Mouse (Mus musculus) heart, embryonic 13.5 days (tissue): ENCODE results near the gene Gadl1. TPM values are rescaled to one million over a fixed set of nuclear protein-coding genes. Genes with fewer than 3 reads are reported as not detected.
"Not testable (repeated sequence)": the region's sequence is repeated elsewhere in the genome, so short reads cannot be mapped to it uniquely, and the experiment has no call there.

ENCODE experiments used
- ATAC-seq: fragments of 200-750 bp; cut with Nextera tagmentation; 2 replicates; pipeline ENCODE4 v1.8.0; 2017; ENCODE audit warnings: moderate TSS enrichment; ENCODE audit not compliant: insufficient number of reproducible peaks, low FRiP score, low TSS enrichment; ENCODE audit errors: extremely low read depth
- H3K27ac ChIP-seq: fragments of 300-500 bp; sonication (generic); replicated peaks from 2 replicates; pipeline ENCODE4 v1.5.1; 2015; ENCODE audit warnings: moderate library complexity, mild to moderate bottlenecking, inconsistent platforms
- H3K27me3 ChIP-seq: fragments of 300-500 bp; sonication (generic); replicated peaks from 2 replicates; pipeline ENCODE4 v1.6.1; 2015; ENCODE audit warnings: mild to moderate bottlenecking, inconsistent platforms
- H3K36me3 ChIP-seq: fragments of 300-500 bp; sonication (generic); 2 replicates; pipeline ENCODE4 v1.6.1; 2015; ENCODE audit warnings: mild to moderate bottlenecking, inconsistent platforms
- H3K4me1 ChIP-seq: fragments of 300-500 bp; sonication (generic); 2 replicates; pipeline ENCODE4 v1.6.1; 2015; ENCODE audit warnings: inconsistent platforms
- H3K4me2 ChIP-seq: fragments of 300-500 bp; sonication (generic); 2 replicates; pipeline ENCODE4 v1.6.1; 2015; ENCODE audit warnings: inconsistent platforms, mild to moderate bottlenecking, moderate library complexity
- H3K4me3 ChIP-seq: fragments of 300-500 bp; sonication (generic); 2 replicates; pipeline ENCODE4 v1.5.1; 2015; ENCODE audit warnings: moderate library complexity, mild to moderate bottlenecking, inconsistent platforms
- H3K9ac ChIP-seq: fragments of 300-500 bp; sonication (generic); 2 replicates; pipeline ENCODE4 v1.6.1; 2015; ENCODE audit warnings: inconsistent platforms, mild to moderate bottlenecking, moderate library complexity
- H3K9me3 ChIP-seq: fragments of 300-500 bp; sonication (generic); 2 replicates; pipeline ENCODE4 v1.6.1; 2016; ENCODE audit warnings: inconsistent platforms
- WGBS: fragments of 180-500 bp; shearing (Covaris S2); methylation state at CpG from one replicate; pipeline ENCODE4 v1.1.7; 2015; ENCODE audit warnings: mixed read lengths; 5-methylcytosine and 5-hydroxymethylcytosine counted together
- polyA plus RNA-seq: library from polyadenylated mRNA; unstranded; fragments of >200 nt; fragmentation: Nextera tagmentation; extraction: Ambion mirVana; gene quantifications from 2 replicates; pipeline ENCODE4 v1.2.1, GENCODE M21; 2015

Gadl1 gene
- polyA plus RNA-seq, 1 experiment from 2014 or later = 0.48 TPM

DNA sequence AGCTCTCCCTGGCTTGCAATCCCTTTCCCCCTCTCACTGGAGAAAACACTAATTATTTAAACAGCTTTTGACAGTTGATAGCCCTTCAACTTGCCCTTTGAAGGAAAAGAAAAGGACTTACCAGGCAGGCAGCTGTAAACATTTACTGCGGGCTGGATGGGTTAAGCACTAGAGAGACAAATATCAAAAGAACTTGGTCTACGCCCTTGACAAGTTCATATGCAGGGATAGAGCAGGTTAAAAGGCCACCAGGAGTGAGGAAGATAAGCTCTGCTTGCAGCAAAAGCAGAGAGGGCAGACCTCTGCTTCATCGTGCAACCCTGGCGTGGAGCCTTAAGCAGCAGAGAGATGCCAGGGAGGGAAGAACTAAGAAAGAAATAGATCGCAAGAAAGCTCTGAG, 123.5 kb downstream of the Gadl1 start:
- no peak for ATAC-seq
- Histone ChIP-seq H3K27me3 (no peaks in the 10 kb centered on the region), H3K36me3 (no peaks in the 10 kb centered on the region)

DNA sequence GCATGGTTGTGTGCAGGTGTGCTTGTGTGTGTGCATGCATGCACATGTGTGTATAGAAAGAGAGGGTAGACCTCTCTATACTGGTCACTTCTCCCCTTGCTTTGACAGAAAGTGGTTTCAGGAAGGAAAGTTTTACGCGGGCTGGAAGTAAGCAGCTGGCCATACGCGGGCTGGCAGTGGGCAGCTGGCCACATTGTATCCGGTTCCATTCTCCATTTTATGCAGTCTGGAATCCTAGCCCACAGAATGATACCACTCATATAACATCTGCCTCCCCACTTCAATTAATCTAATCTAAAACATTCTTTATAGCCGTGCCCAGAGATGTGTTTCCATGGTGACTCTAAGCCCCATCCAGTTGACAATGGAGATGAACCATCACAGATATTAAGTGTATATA, 129.0 kb downstream of the Gadl1 start:
- H3K4me2 ChIP-seq = no peak overlapping the region
- WGBS = 75% methylated on average over 6 of the region's 6 CpGs
- ATAC-seq = no peak
- H3K9me3 ChIP-seq = no peaks in the 10 kb centered on the region
- H3K36me3 ChIP-seq = no peaks in the 10 kb centered on the region
- H3K4me3 ChIP-seq = no peak overlapping the region
- H3K27me3 ChIP-seq = no peaks in the 10 kb centered on the region
- H3K4me1 ChIP-seq = peaks cover 1% of the 10 kb centered on the region
- H3K27ac ChIP-seq = no peak overlapping the region
- H3K9ac ChIP-seq = no peak overlapping the region

More for the DNA sequence above, 123.5 kb downstream of the Gadl1 start:
- Histone ChIP-seq H3K4me3 (no peak overlapping the region), H3K27ac (no peak overlapping the region), H3K9ac (no peak overlapping the region; the same call in 1 of the 2 replicates), H3K9me3 (no peaks in the 10 kb centered on the region), H3K4me1 (peaks cover 27% of the 10 kb centered on the region), H3K4me2 (no peak overlapping the region)
- 38% methylated on average over 5 of the region's 5 CpGs for WGBS

DNA sequence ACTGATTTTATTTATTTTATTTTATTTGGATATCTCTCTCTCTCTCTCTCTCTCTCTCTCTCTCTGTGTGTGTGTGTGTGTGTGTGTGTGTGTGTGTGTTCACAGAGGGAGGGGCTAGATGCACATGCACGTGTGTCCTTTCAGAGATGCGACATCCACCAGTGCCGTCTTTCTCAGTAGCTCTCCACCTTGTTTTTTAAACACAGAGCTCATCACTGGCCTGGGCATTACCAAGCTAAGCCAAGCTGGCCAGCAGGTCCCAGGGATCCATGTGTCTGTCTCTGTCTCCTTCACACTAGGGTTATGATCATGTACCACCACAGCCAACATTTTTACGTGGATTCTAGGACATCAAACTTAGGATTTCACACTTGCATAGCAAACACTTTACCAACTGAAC, 130.7 kb downstream of the Gadl1 start:
- no peak for ATAC-seq
- H3K4me1 ChIP-seq = no peaks in the 10 kb centered on the region; the same call in 1 of the 2 replicates
- H3K27ac ChIP-seq = no peak overlapping the region
- no peaks in the 10 kb centered on the region for H3K27me3 ChIP-seq
- H3K36me3 ChIP-seq = no peaks in the 10 kb centered on the region
- no peaks in the 10 kb centered on the region for H3K9me3 ChIP-seq
- no peak overlapping the region for H3K4me2 ChIP-seq
- H3K4me3 ChIP-seq = no peak overlapping the region
- WGBS = 81% methylated on average over 4 of the region's 4 CpGs
- no peak overlapping the region for H3K9ac ChIP-seq

DNA sequence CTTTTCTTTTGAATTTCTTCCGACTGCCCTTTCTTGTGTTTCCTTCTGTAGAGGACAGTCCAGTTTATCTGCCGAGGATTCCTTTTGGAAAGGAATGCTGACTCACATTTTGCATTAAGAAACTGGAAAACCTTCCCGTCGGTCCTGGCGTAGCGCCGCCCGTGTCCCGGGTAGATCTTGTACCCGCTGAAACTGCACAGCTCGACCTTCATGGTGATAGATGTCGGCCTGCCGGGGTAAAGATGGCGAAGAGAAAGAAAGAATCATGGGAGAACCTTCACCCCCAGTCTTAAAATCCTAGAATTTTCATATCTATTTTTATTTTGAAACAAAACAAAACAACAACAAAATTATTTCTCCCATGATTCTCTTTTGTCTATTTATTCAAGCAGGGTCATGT, 131.6 kb downstream of the Gadl1 start:
- 86% methylated on average over 14 of the region's 14 CpGs for WGBS
- H3K4me3 ChIP-seq, H3K27ac ChIP-seq, ATAC-seq, H3K27me3 ChIP-seq, H3K4me1 ChIP-seq, H3K9ac ChIP-seq, H3K4me2 ChIP-seq, H3K9me3 ChIP-seq, H3K36me3 ChIP-seq: not testable (repeated sequence)

DNA sequence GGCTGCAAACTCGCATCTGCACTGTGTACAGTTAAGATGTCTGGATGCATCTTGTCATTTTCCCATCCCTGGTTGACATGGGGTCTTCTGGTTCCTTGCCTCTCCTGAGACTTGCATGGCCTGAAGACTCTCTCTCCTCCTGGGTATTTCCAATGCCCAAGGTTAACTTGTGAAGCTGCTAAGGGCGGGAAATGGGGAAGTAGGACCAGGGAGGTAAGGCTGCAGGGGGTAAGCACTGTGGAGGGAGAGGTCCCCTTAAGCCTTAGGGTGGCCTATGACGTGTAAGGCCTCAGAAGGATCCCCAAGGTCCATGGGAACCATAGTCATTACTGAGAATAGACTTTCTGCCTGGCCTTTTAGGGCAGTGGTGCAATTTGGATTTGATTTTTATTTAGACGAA, 132.1 kb downstream of the Gadl1 start:
- ATAC-seq = no peak
- Histone ChIP-seq H3K4me1 (no peaks in the 10 kb centered on the region; the same call in 1 of the 2 replicates), H3K27ac (no peak overlapping the region), H3K4me3 (no peak overlapping the region), H3K4me2 (no peak overlapping the region), H3K9me3 (no peaks in the 10 kb centered on the region), H3K36me3 (no peaks in the 10 kb centered on the region), H3K27me3 (no peaks in the 10 kb centered on the region), H3K9ac (no peak overlapping the region)
- 71% methylated on average over 4 of the region's 4 CpGs for WGBS

DNA sequence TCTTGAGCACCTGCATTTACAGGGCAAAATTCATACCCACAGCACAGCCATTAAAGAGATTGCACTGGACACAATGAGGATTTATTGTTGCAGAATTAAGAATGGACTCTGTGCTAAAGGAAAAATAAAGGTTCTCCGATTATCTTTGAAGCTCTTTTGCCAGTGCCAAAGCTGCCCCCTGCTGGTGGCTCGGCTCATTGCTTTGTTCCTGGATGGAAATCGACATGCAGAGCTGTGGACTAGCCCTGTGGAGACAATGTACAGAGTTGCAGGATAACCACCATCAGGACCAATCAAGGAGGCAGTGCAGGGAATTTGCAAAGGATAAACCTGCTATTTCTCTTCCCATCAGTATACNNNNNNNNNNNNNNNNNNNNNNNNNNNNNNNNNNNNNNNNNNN, 132.5 kb downstream of the Gadl1 start:
- H3K4me3 ChIP-seq = no peak overlapping the region
- no peaks in the 10 kb centered on the region; the same call in 1 of the 2 replicates for H3K4me1 ChIP-seq
- no peak overlapping the region for H3K4me2 ChIP-seq
- H3K27me3 ChIP-seq = no peaks in the 10 kb centered on the region
- ATAC-seq = no peak
- H3K27ac ChIP-seq = no peak overlapping the region
- H3K36me3 ChIP-seq = no peaks in the 10 kb centered on the region
- WGBS = 13% methylated on average over 3 of the region's 3 CpGs
- no peaks in the 10 kb centered on the region for H3K9me3 ChIP-seq
- H3K9ac ChIP-seq = no peak overlapping the region

DNA sequence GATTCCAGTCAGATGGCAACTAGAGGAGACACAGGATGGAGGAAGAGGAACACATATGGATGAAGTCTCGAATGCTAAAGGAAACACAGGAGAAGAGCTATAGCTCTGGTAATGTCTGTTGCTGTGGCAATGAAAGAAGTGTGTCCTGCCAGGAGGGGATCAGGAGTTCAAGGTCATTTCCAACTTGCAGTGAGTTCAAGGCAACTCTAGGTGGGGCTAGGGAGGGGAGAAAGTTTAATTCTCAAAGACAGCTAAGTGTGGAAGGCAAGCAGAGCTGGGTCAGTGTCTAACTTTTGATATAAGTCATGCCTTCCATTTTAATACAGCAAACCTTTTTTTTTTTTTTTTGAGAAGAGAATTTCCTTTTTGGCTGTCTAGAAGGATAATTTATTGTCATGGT, 140.7 kb downstream of the Gadl1 start:
- Histone ChIP-seq H3K4me2 (no peak overlapping the region), H3K9me3 (no peaks in the 10 kb centered on the region), H3K27ac (no peak overlapping the region), H3K36me3 (no peaks in the 10 kb centered on the region), H3K9ac (no peak overlapping the region), H3K27me3 (no peaks in the 10 kb centered on the region), H3K4me3 (no peak overlapping the region), H3K4me1 (no peaks in the 10 kb centered on the region)
- no peak for ATAC-seq
- 68% methylated on average over 1 of the region's 1 CpGs for WGBS

DNA sequence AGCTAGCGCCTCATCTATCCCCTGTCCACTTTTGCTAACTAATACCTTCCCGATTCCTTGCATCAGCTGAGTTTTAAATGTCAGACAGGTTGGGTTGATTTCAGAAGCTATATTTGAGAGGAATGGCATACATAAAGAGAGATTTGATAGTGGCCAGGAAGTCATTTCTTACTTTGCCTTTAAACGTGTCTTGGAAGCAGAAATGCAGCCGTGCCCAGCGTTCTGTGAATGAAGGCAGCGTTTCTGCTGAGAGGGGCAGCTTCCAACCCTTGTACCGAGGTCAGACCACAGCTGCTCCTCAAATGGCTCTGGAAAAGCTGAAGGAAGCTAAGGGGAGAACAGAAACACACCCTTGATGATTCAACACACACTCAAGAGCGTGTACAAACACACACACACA, 144.7 kb downstream of the Gadl1 start:
- H3K36me3 ChIP-seq = no peaks in the 10 kb centered on the region
- no peak overlapping the region for H3K4me3 ChIP-seq
- H3K4me2 ChIP-seq = no peak overlapping the region
- ATAC-seq = no peak
- H3K4me1 ChIP-seq = peaks cover 3% of the 10 kb centered on the region; the same call in 1 of the 2 replicates
- no peaks in the 10 kb centered on the region for H3K27me3 ChIP-seq
- H3K27ac ChIP-seq = no peak overlapping the region
- peaks cover 6% of the 10 kb centered on the region; the same call in 1 of the 2 replicates for H3K9me3 ChIP-seq
- no peak overlapping the region for H3K9ac ChIP-seq
- WGBS = 80% methylated on average over 8 of the region's 8 CpGs

DNA sequence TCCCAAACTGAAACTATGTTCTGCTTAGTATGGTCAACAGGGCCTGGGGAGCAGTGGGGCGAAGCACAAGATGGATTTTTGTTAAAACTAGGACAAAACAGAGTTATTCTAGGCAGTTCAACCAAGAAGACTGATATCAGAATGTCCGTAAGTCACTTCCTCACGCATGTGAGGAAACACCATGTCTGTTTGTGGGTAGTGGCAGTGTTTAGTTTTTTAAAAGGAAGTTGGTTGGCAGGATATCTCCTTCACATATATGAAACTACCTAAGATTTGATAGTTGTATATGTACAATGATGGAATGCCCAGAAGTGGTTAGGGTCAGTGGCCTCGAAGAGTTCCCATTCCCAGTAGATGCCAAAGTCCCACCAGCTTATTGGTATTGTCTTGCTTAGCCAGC, 149.2 kb downstream of the Gadl1 start:
- H3K4me1 ChIP-seq = peaks cover 4% of the 10 kb centered on the region; the same call in 1 of the 2 replicates
- no peak overlapping the region for H3K27ac ChIP-seq
- H3K4me2 ChIP-seq = no peak overlapping the region
- H3K36me3 ChIP-seq = no peaks in the 10 kb centered on the region
- H3K9ac ChIP-seq = no peak overlapping the region
- no peak overlapping the region for H3K4me3 ChIP-seq
- ATAC-seq = no peak
- peaks cover 6% of the 10 kb centered on the region; the same call in 1 of the 2 replicates for H3K9me3 ChIP-seq
- no peaks in the 10 kb centered on the region for H3K27me3 ChIP-seq
- WGBS = 74% methylated on average over 4 of the region's 4 CpGs

DNA sequence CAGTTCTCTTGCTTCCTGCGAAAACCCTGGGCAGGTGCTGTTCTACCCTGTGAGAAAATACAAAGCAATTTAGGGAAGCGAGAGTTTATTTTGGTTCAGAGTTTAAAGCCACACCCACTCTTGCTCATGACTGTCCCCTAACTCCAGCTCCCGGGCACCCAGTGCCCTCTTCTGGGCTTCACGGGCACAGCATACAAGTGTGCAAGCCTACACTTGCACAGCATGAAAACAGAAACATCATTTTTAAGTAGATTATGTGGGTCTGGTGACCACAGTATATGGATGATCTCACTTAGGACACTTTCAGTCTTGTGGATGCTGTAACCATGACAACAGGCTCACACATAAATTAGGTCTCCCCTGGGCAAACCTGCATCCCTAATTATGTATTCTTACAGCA, 149.9 kb downstream of the Gadl1 start:
- no peak for ATAC-seq
- H3K4me1 ChIP-seq = peaks cover 4% of the 10 kb centered on the region; the same call in 1 of the 2 replicates
- peaks cover 6% of the 10 kb centered on the region; the same call in 1 of the 2 replicates for H3K9me3 ChIP-seq
- no peak overlapping the region for H3K4me3 ChIP-seq
- H3K27me3 ChIP-seq = no peaks in the 10 kb centered on the region
- no peak overlapping the region for H3K4me2 ChIP-seq
- H3K36me3 ChIP-seq = no peaks in the 10 kb centered on the region
- 56% methylated on average over 4 of the region's 4 CpGs for WGBS
- H3K27ac ChIP-seq = no peak overlapping the region
- no peak overlapping the region for H3K9ac ChIP-seq

DNA sequence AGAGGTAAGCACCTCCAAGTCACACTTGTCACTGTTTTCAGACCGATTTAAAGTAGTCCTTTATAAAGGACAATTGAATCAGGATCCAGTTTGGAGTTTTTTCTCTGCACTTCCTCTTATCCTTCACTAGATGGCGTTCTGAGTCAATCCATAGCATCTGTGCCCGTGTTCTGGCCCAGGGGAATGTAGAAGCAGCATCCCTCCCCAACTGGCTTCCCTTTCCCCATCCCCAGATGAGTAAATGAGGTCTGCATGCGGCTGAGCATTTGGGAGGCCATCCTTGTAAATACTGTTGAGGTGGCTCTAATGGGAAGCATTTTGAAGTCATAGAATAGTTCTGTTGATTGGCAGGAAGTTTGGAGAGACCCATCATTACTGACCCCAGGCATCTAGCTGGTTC, 151.4 kb downstream of the Gadl1 start:
- Histone ChIP-seq H3K36me3 (no peaks in the 10 kb centered on the region), H3K4me1 (peaks cover 4% of the 10 kb centered on the region; the same call in 1 of the 2 replicates), H3K9me3 (peaks cover 6% of the 10 kb centered on the region; the same call in 1 of the 2 replicates), H3K9ac (no peak overlapping the region), H3K27me3 (no peaks in the 10 kb centered on the region), H3K27ac (no peak overlapping the region), H3K4me3 (no peak overlapping the region), H3K4me2 (no peak overlapping the region)
- 12% methylated on average over 4 of the region's 4 CpGs for WGBS
- ATAC-seq = no peak

DNA sequence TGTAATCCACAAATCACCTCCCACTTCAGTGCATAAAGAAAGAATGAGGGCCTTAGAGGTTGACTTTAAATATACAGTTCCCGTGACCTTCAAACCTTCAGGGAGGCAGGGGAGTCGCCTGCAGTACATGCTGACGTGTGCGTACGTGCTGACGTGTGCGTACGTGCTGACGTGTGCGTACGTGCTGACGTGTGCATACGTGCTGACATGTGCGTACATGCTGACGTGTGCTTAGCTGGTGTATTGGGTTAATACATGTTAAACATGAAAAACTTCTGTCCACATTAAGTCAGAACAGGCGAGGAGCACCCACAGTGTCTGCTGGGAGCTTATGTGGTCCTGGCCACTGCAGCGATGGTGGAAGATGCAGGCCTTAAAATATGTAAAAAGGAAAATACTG, 155.5 kb downstream of the Gadl1 start:
- H3K9me3 ChIP-seq = no peaks in the 10 kb centered on the region
- no peak overlapping the region for H3K4me3 ChIP-seq
- H3K36me3 ChIP-seq = no peaks in the 10 kb centered on the region
- H3K27ac ChIP-seq = no peak overlapping the region
- no peak overlapping the region for H3K9ac ChIP-seq
- no peaks in the 10 kb centered on the region for H3K4me1 ChIP-seq
- no peaks in the 10 kb centered on the region for H3K27me3 ChIP-seq
- no peak overlapping the region for H3K4me2 ChIP-seq
- 73% methylated on average over 17 of the region's 17 CpGs for WGBS
- ATAC-seq = no peak
